Mouse (Mus musculus) stomach, embryonic 15.5 days (tissue): Measurements from ENCODE around the gene Apoo. TPM values are rescaled to one million over a fixed set of nuclear protein-coding genes. Genes with fewer than 3 reads are reported as not detected.
A peak's percentile ranks its signal among the peaks of the same experiment; 100 is the strongest.
"Not testable (repeated sequence)": the region's sequence is repeated elsewhere in the genome, so short reads cannot be mapped to it uniquely, and the experiment has no call there.

Source experiments
- ATAC-seq: fragments of 200-750 bp; cut with Nextera tagmentation; 2 replicates; pipeline ENCODE4 v1.8.0; 2017; ENCODE audit warnings: low read depth, moderate number of reproducible peaks, moderate TSS enrichment; ENCODE audit not compliant: insufficient read depth, low FRiP score
- H3K27ac ChIP-seq: fragments of 300-500 bp; sonication (generic); 2 replicates; pipeline ENCODE4 v1.5.1; 2015; ENCODE audit warnings: mild to moderate bottlenecking, inconsistent platforms
- H3K27me3 ChIP-seq: fragments of 300-500 bp; sonication (generic); replicated peaks from 2 replicates; pipeline ENCODE4 v1.6.1; 2015; ENCODE audit warnings: inconsistent platforms
- H3K36me3 ChIP-seq: fragments of 300-500 bp; sonication (generic); 2 replicates; pipeline ENCODE4 v1.6.1; 2015; ENCODE audit warnings: inconsistent platforms
- H3K4me1 ChIP-seq: fragments of 300-500 bp; sonication (generic); 2 replicates; pipeline ENCODE4 v1.6.1; 2015; ENCODE audit warnings: inconsistent platforms
- H3K4me2 ChIP-seq: fragments of 300-500 bp; sonication (generic); 2 replicates; pipeline ENCODE4 v1.6.1; 2015; ENCODE audit warnings: mild to moderate bottlenecking, inconsistent platforms
- H3K4me3 ChIP-seq: fragments of 300-500 bp; sonication (generic); replicated peaks from 2 replicates; pipeline ENCODE4 v1.5.1; 2015; ENCODE audit warnings: inconsistent platforms
- H3K9ac ChIP-seq: fragments of 300-500 bp; sonication (generic); 2 replicates; pipeline ENCODE4 v1.6.1; 2015; ENCODE audit warnings: inconsistent platforms
- H3K9me3 ChIP-seq: fragments of 300-500 bp; sonication (generic); 2 replicates; pipeline ENCODE4 v1.6.1; 2016; ENCODE audit warnings: inconsistent platforms
- WGBS: fragments of 180-500 bp; shearing (Covaris S2); methylation state at CpG from one replicate; pipeline ENCODE4 v1.1.7; 2015; 5-methylcytosine and 5-hydroxymethylcytosine counted together
- microRNA-seq: library from miRNA; unstranded; fragments of <30 nt; microRNA quantifications from one replicate; pipeline ENCODE4, GENCODE M21; 2016
- polyA plus RNA-seq: library from polyadenylated mRNA; unstranded; fragments of >200 nt; fragmentation: Nextera tagmentation; extraction: Ambion mirVana; gene quantifications from 2 replicates; pipeline ENCODE4 v1.2.1, GENCODE M21; 2015

The Apoo gene
- polyA plus RNA-seq, 1 experiment from 2014 or later, result 61.9 TPM

GRCm38 (mm10) chrX:94446021-94446420 lies 79.1 kb downstream of the Apoo start:
- not testable (repeated sequence) for H3K9ac ChIP-seq, H3K4me1 ChIP-seq, H3K4me2 ChIP-seq, H3K9me3 ChIP-seq, H3K36me3 ChIP-seq, H3K4me3 ChIP-seq, H3K27me3 ChIP-seq, H3K27ac ChIP-seq
- ATAC-seq, result peak; percentile 53; the same call in 1 of the 2 replicates
- 88% methylated on average over 2 of the region's 2 CpGs for WGBS

GRCm38 (mm10) chrX:94450047-94450881 lies 83.3 kb downstream of the Apoo start:
- not testable (repeated sequence) for H3K27me3 ChIP-seq, H3K4me1 ChIP-seq
- no CpG with 5 or more reads among the region's 7 CpGs for WGBS

GRCm38 (mm10) chrX:94459346-94459745 lies 92.4 kb downstream of the Apoo start:
- no peak overlapping the region for H3K27ac ChIP-seq
- no peaks in the 10 kb centered on the region for H3K36me3 ChIP-seq
- H3K27me3 ChIP-seq, result peaks cover 5% of the 10 kb centered on the region; the same call in 1 of the 2 replicates
- 39% methylated on average over 4 of the region's 4 CpGs for WGBS
- H3K4me3 ChIP-seq, result no peak overlapping the region
- H3K9ac ChIP-seq, result no peak overlapping the region
- H3K4me1 ChIP-seq, result no peaks in the 10 kb centered on the region
- no peak; the same call in 1 of the 2 replicates for ATAC-seq
- H3K4me2 ChIP-seq, result no peak overlapping the region
- no peaks in the 10 kb centered on the region for H3K9me3 ChIP-seq

More at GRCm38 (mm10) chrX:94450047-94450881, 83.3 kb downstream of the Apoo start:
- not testable (repeated sequence) for H3K4me3 ChIP-seq, H3K36me3 ChIP-seq, H3K9me3 ChIP-seq, H3K27ac ChIP-seq, H3K4me2 ChIP-seq, ATAC-seq, H3K9ac ChIP-seq

- not testable (repeated sequence) for H3K36me3 ChIP-seq, H3K4me1 ChIP-seq, H3K9me3 ChIP-seq, H3K27ac ChIP-seq, H3K4me2 ChIP-seq, ATAC-seq, H3K9ac ChIP-seq, H3K27me3 ChIP-seq, H3K4me3 ChIP-seq
- WGBS, result no CpG with 5 or more reads among the region's 3 CpGs
Observed at GRCm38 (mm10) chrX:94461513-94461912, 94.6 kb downstream of the Apoo start.

GRCm38 (mm10) chrX:94462604-94463429 lies 95.9 kb downstream of the Apoo start:
- H3K27ac ChIP-seq, H3K4me3 ChIP-seq, ATAC-seq, H3K27me3 ChIP-seq, H3K4me1 ChIP-seq, H3K36me3 ChIP-seq, H3K4me2 ChIP-seq, H3K9ac ChIP-seq, H3K9me3 ChIP-seq: not testable (repeated sequence)
- no CpG with 5 or more reads among the region's 7 CpGs for WGBS

Small RNAs within 50 kb of the gene (microRNA-seq; reads per million reads assigned to microRNA genes)
- gene Gm44477, result not detected

Other genes starting within 250 kb of the Apoo start
- gene Zfx, start 243.4 kb upstream of the Apoo start, polyA plus RNA-seq, result 26.5 and 31.0 TPM in 2 replicates
- 64.7 and 75.5 TPM in 2 replicates for gene Eif2s3x, start 154.3 kb upstream of the Apoo start, polyA plus RNA-seq
- 8.7 and 9.6 TPM in 2 replicates for gene Klhl15, start 132.5 kb upstream of the Apoo start, polyA plus RNA-seq
- 0.08 TPM in 1 of 2 replicates, not detected in the other for gene Fam90a1b, start 340 bp upstream of the Apoo start, polyA plus RNA-seq
- gene Maged1, start 175.0 kb downstream of the Apoo start, polyA plus RNA-seq, result 445 and 496 TPM in 2 replicates